16 mouse cellular contexts compared by ENCODE assay signal in the genomic region with DNA sequence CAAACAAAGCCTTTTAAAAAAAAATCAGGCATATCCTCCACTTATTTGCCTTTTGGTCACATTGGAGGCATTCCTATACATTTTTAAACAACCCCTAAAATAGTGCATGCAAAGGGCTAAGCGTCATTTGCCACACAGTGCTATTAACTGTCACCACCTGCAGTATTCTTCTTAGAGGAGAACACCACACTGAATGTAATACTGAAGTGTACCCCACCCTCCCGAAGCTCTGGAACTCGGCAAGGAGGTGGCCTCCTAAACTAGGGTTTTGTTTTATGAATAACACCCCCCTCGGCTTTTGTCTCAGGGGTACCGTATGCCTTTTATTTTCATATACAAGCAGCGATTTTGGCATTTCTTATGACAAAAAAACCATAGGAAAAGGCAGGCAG.
"Had no signal": no experiment of that assay in that cellular context is flagged by ENCODE, and none has a peak within 500 bp of the region (broad histone marks: within the 10 kb centered on the region; RNA-seq: fewer than 3 reads in every experiment).

No protein-coding gene starts in this region.

- H3K4me3 ChIP-seq: liver, embryonic 15.5 days; midbrain, embryonic 10.5 days; midbrain, embryonic 12.5 days; myocyte; neural tube, embryonic 13.5 days; neural tube, embryonic 15.5 days; stomach, embryonic 15.5 days had no signal

- H3K9me3 ChIP-seq: liver, embryonic 15.5 days; midbrain, embryonic 10.5 days; midbrain, embryonic 12.5 days; neural tube, embryonic 13.5 days; neural tube, embryonic 15.5 days; stomach, embryonic 15.5 days had no signal

- H3K36me3 ChIP-seq: liver, embryonic 15.5 days; midbrain, embryonic 10.5 days; midbrain, embryonic 12.5 days; neural tube, embryonic 13.5 days; neural tube, embryonic 15.5 days; stomach, embryonic 15.5 days had no signal

- DNase-seq: lung, adult 18-20 months; lung, embryonic 14.5 days; lung, postnatal 10 days; lung, postnatal 4 days; midbrain, embryonic 14.5 days; right cerebral cortex, postnatal 14 days; thymus, postnatal 14 days; thymus, postnatal 36 days had no signal

- H3K4me1 ChIP-seq: liver, embryonic 15.5 days; midbrain, embryonic 10.5 days; midbrain, embryonic 12.5 days; neural tube, embryonic 13.5 days; neural tube, embryonic 15.5 days; stomach, embryonic 15.5 days had no signal

- H3K27me3 ChIP-seq: liver, embryonic 15.5 days; midbrain, embryonic 12.5 days; neural tube, embryonic 13.5 days; neural tube, embryonic 15.5 days; stomach, embryonic 15.5 days had no signal

- H3K27ac ChIP-seq: liver, embryonic 15.5 days; midbrain, embryonic 10.5 days; midbrain, embryonic 12.5 days; neural tube, embryonic 13.5 days; neural tube, embryonic 15.5 days; stomach, embryonic 15.5 days; stomach, postnatal 0 days had no signal
